Mouse (Mus musculus) cerebellum, postnatal 36 days (tissue): Measurements from ENCODE around the gene Gm45140.
"Not testable (repeated sequence)": the region's sequence is repeated elsewhere in the genome, so short reads cannot be mapped to it uniquely, and the experiment has no call there.

Experiments
- DNase-seq, 2 experiments: peaks; one replicate each; pipeline ENCODE4 v3.0.0; 2021 to 2022; ENCODE audit warnings: mixed read lengths in 2 of 2

The Gm45140 gene

DNA sequence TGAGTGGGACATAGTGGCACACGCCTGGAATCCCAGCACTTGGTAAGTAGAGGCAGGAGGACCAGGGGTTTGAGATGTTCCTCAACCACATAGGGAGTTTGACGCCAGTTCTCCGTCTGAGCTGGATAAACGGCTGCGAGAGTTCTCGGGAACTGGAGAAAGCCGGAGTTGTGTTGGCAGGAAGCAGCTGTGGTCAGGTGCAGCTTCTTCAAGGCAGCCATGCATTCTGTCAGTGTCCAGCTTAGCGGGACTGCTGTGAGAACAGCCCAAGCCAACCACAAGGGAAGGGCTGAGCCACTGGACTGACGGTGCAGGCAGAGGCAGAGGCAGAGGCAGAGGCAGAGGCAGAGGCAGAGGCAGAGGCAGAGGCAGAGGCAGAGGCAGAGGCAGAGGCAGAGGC is 60.7 kb downstream of the Gm45140 start:
- DNase-seq, result no peak

DNA sequence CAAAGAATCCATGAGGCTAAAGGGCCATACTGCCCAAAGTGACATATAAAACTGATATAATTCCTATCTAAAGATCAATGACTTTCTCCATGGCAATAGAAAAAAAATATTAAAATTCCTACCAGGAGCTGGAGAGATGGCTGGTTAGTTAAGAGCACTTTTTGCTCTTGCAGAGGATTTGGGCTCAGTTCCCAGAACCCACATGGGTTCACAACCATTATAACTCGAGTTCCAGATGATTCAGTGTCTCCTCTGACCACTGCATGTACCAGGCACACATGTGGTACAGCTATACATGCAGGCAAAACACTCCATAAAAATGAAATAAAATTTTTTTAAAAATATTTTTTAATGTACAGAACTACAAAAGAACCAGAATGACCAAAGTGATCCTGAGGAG is 61.1 kb downstream of the Gm45140 start:
- DNase-seq, result no peak

DNA sequence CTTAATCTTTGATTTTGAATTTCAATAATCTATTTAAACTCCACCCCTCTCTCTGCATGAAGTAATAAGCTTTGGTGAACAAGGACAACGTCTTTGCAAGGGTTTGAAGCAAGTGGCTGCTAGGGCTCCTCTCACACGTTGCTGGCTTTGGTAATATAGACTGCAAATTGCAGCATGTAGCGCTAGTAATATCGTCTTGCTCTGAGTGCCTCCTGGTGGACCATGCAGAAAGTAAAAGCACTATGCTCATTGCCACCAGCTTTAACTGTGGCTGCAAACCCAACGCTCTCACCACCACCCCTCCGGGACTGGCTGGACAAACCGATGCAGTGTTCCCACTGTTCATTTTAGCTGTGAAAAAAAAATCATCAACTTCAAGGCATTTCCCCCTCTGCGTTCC is 65.0 kb downstream of the Gm45140 start:
- DNase-seq, result no peak

DNA sequence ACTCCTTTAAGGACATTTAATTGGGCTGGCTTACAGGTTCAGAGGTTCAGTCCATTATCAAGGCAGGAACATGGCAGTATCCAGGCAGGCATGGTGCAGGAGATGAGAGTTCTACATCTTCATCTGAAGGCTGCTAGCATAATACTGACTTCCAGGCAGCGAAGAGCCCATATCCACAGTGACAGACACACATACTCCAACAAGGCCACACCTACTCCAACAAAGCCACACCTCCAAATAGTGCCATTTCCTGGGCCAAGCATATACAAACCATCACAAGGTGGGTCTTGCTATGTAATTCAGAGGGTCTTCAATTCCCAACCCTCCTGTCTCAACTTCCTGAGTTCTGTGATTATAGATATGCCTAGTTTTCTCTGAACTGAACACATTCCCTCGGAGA is 71.3 kb downstream of the Gm45140 start:
- DNase-seq, result not testable (repeated sequence)

DNA sequence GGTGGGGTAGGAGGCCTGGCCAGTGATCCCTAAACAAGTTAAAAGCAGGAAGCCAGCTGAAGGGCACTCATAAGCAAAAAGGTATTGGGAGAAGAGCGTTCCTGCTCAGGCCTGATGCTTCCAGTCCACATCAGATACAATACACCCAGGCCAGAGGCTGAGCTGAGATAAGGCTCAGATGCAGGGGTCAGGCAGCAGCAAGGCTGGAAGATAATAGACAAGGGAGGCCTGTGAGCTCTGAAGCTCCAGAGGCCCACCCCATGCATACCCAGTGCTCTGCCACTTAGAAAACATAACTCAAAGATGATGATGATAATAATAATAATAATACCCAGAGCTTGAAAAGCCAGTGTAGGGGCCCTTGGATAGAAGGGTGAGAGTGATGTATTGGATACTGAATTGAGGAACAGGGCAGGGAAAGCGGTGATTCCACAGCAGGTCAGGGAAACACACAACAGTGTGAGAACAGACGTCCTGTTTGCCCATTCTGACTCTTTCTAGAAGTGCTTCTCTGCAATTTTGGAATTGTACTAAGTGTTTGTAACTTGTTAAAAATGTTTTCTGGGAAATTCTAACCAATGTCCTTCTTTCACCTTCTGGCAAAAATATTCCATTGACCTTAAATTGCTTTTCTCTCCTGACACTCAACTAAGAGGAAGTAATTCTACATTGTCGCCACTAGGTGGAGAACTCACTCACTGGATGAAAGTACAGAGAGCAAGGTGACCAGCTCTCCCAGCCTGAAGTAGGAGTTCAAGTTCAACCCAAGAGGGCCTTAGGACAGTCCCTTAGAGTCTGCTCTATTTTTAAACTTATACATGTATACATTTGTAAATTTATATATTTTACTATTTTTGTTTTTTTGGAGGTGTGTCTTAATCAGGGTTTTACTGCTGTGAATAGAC is 72.0 kb downstream of the Gm45140 start:
- DNase-seq, result no peak

DNA sequence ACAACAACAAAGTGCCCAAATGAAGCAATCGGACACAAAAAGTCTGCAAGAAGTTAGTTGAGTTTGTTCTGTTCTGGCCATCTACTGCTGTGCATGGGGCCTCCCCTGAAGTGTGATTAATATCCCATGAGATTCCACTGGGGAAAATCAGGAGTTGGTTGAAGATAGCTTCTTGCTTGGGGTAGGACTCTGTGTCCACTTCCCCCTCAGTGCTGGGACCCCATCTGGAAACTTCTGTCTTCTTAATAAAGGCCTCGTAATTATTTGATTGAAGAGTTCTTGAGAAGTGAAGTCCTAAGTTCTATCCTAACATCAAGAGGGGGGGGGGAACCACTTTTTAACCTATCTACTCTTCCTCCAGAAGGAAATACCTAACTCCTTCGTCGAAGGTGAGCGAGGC is 73.4 kb downstream of the Gm45140 start:
- DNase-seq, result no peak

DNA sequence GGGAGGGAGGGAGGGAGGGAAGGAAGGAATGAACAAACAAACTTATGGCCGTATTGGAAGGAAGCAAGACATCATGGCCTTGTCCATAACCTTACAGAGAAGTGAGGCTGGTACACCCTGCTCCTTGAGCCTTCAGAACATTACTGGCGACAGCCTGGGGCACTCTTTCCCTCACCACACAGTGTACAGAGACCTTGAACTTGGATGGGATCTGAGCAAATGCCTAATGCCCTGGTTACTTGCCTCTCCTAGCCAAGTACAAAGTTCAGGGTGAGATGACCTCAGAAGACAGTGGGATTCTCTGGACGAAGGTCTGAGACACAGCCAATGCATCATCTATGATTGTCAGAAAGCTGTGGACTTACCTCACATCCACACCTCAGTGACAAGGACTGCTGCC is 75.7 kb downstream of the Gm45140 start:
- DNase-seq, result no peak

DNA sequence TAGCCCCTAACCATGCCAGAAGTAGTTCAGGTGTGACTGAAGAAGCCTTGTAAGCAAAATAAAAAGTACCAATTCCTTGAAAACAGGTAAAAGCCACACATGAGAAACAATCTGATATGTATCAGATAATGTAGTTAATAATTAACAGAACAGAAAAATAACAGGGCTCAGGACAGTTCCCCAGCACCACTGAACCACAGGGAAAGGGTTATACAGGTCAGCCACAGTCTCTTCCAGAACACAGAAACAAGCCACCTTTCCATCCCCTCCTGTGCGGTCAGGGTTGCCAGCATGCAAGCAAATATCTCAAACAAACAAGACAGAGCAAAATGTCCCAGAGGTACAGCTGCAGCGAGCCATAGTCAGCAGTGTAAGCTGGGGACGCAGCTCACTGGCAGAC is 76.2 kb downstream of the Gm45140 start:
- DNase-seq, result no peak

DNA sequence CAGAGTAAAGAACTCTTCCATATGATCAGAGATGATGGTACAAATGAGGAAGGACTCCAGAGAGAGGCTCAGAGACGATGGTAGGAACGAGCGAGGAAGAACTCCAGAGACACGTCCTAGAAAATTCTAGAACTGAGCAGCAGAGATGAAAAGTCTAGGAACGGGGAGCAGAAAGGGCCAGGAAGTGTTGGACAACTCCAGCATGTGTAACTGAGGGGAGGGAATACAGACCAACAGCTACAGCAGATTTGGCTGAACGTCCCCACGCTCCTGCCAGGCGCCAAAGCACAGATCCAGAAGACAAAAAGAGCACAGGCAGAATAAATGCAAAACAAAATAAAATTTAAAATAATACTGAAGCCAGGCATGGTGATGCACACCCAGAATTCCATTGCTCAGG is 78.7 kb downstream of the Gm45140 start:
- no peak for DNase-seq

DNA sequence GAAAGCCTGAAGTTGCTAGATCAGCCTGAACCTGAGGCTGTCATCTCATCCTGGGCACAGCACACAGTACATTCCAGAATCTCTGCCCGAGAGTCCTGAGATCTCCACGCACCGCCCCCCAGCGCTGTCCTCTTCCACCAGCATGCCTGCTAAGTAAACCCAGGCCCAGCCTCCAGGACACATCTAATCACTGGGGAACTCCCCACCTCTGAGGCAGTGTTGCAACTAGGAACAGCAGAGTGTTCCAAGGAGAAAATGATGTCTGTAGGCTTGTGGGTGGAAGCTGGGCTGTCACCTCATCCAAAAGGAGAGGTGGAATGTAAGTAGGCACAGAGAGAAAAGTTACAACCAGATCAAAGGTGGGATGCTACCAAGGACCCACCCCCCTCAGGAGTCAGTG is 80.4 kb downstream of the Gm45140 start:
- DNase-seq, result no peak

DNA sequence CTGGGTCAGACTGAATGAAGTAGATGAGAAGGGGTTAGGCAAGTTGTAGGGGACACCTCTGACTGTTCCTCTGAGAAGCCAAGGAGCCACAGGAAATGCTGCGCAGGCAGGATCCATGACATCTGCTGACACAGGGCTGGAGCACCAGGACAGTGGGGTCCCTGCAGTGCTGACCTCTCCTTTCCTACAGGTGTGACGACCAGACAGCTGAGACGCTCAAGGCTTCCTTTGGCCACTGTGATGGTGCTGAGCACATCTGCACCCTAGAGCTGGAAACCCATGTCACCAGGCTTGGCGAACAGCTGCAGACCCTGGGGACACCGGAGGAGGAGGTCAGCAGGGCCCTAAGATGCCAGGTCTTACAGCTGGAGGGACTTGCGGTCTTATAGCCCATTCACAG is 84.0 kb downstream of the Gm45140 start:
- no peak for DNase-seq

DNA sequence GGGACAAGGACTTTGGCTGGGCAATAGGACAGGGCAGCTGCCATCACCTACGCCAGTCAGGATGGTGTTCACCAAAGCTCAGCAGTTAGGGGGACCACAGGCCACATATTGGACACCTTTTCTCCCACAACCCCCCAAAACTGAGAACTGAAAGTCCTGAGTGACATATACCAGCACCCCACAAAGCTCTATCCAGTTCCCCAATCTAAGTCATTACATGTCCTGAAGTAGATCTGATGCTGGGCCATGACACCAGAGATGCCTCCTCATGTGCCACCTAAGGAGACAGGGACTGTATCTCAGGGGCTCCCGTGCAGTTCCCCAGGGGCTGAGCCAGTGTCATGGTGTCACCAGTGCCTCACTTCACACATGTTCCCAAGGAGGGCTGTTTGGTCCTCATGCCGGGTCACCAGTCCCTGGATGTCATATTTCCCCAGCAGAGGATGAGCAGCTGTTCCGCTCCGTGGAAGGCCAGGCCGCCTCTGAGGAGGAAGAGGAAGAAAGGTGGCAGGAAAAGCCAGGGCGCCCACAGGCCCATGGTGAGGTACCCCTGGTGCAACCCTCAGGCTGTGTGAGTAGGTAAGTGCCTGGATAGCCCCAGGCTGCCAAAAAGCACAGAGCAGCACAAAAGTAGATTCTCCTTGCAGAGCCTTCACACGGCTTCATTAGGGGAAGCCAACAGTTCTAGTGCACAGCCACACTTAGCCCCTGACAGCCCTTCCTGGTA is 85.2 kb downstream of the Gm45140 start:
- no peak for DNase-seq

DNA sequence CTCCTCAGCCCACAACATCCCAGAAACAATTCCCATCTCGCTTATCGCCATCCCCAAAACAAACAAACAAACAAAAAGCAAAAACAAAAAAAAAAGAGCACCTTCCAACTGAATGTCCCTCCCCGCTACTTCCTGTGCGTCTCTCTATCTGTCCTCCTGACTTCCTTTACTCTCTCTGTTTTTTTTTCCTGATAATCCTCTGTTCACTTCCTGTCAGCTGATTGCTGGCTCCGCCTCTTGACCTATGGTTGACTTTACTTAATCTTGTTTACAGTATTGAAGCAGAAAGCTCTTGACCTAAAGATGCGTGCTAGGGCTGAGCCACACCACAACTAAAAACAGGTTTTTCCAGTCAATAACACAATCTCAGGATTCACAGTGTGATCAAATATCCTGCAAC is 87.1 kb downstream of the Gm45140 start:
- DNase-seq, result no peak

DNA sequence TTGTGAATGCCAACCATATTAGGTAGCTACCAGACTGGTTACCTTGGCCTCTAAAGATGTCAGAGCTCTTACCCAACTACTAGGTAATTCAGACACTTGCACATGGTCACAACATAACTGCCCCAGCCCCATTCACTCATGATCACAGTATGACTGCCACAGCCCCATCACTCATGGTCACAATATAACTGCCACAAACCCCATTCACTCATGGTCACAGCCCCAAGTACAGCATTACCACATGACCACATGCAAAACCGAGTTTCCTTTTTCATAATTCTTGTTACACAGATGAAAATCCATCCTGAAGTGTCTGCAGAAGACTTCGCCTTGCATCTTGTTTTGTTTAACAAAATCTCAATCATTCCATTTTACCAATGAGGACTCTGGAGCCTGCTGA is 87.5 kb downstream of the Gm45140 start:
- DNase-seq, result no peak

DNA sequence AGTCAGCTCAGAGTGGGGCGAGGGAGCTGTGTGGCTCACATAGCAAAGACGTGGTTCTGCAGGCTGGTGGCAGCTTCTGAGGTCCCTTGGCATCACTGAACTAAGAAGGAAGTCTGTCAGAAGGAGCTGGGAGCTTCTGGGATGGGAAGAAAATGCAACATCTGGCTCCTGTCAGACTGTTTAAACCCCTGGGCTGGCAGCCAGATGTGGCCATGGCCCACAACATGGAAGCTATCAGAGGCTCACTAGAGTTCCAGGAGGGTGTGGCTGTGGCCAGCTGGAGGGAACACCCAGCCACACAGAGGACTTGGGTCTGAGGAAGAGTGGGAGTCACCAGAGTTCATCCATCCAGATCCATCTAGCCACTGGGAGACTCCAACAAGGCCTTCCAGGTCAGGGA is 88.7 kb downstream of the Gm45140 start:
- no peak for DNase-seq

DNA sequence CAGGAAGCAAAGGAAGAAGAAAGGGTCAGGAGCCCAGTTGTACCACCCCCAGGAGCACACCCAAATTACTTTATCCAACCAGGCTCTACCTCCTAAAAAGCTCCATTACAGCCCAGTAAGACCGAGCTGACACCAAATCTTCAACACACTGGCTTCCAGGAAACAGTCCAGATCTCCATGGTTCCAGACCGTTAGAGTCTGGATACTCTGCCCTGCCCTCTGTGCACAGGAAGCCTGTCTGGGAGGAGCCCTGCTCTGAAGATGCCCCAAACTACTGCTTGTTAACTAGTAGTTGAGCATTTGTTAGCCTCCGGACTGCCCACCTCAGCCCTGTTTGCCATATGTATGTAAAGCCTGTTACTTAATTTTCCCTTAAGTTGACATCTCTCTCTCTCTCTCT is 89.5 kb downstream of the Gm45140 start:
- DNase-seq, result no peak

DNA sequence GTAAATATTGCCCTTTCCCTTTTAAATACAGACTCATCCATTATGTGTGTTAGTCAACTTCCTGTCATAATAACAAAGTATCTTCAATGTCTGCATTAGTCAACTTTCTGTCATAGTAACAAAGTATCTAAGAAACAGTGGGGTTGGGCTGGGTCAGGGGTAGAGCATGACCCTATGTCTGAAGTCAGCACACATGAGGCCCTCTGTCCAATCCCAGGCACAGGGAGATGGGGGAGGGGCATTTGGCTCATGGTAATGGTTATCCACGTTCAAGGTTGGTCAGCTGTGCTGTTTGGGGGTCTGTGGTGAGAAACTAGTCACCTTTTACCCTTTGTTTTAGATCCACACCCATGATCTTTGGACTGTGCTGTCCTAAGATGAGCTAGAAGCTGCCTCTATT is 90.3 kb downstream of the Gm45140 start:
- no peak for DNase-seq

DNA sequence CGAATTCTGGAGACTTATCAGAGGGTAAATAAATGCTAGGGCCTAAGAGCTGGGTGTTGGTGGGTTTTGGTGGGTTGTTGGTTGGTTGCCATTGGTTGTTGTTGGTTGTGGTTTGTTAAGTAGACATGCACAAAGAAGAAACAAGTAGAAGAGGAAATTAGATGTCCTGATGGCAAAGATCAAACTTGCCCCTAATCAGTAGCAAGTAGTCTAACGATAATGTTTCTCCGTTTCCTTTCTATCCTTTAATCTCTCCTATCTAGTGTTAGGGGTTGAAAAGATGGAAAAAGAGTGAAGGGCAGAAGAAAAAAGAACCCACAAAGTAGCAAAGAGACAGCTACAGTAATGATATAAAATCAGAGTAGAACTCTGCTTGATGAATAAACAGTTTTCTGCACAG is 91.0 kb downstream of the Gm45140 start:
- no peak for DNase-seq

DNA sequence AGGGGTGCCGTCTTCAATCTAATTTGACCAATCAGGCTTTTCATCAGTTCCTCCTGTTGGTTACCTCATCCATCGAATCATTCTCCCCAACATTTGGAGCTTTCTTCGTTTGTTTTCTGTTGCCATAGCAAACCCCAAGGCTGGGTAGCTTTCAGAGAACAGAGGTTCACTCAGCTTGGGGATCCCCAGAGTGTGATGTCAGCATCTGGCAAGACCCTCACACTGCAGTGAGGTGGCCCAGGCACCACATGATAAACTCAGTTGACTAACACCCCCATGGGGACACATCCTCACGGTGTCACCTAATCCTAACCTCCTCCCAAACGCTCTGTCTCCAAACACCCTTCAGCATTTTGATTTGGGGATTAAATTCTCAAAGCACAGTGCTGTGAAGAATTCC is 92.3 kb downstream of the Gm45140 start:
- DNase-seq, result no peak

DNA sequence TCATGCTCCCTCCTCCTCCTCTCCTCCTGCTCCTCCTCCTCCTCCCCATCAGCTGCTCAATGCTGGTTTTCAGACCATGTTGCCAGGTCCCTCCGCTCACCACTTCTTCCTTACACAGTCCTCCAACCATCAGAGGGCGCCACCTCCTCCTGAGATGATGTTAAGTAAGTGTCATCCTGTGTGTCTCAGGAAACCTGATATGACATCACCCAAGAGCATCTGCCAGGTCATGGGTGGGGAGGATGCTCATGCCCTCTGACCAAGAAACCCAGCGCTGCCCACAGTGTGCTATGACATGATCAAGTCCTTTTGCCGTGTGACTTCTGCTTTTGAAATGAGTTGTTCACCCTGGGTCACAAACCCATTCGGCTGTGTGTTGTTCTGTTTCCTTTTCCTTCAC is 92.8 kb downstream of the Gm45140 start:
- DNase-seq, result no peak

DNA sequence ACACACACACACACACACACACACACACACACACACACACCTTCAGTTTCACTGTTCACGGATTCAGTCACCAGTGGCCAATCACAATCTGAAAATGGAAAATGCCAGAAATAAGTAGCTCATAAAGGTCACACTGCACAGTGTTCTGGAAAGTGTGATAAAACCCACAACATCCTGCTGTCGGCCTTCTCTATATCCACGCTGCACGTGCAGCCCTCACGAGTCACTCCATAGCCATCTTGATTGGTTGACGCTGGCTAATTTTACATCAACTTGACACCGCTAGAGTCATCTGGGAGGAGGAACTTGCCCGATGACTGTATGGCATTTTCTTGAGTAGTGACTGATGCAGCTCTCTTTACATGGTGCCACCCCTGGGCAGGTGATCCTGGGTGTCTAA is 93.6 kb downstream of the Gm45140 start:
- DNase-seq, result no peak

DNA sequence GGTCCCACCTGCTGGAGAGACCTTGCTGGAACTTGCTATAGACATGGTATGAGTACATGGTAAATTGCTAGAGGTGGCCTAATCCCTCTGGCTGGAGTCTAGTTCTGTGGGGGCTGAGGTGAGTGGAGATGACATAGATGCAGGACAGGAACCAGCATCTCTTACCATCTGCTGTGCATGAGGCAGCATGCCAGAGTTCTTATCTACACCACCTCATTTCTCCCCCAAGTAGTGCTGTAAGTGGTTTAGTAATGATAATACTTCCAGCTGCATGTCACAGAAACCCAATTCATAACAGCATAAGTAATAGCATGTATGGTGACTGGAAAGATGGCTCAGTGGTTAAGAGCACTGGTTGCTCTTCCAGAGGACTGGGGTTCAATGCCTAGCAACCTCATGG is 95.1 kb downstream of the Gm45140 start:
- DNase-seq, result no peak

DNA sequence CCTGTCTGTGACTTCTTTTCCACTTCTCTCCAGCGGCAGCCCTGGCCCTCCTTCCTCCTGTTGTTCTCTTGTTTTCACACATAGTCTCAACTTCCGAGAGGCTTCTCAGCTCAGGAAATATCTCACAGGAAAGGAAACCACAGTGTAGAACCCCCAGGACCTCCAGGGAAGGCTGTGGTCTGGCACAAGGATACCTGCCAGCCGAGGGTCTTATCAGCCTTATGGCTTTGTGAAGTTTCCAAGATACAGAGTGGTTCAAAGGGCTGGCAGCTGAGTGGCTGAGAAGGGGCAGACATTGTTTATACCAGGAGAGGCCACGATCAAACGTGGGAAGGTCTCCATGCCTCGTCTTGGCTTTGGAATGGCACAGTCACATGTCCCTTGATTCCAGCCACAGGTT is 95.7 kb downstream of the Gm45140 start:
- DNase-seq, result no peak
